Mouse (Mus musculus): ENCODE measurements around the gene Trim69. TPM values are rescaled to one million over a fixed set of nuclear protein-coding genes. Genes with fewer than 3 reads are reported as not detected.

The Trim69 gene
- total RNA-seq, 2 experiments from 2014 or later, result not detected

GRCm38 (mm10) chr2:122152850-122153249, 7.7 kb upstream of the Trim69 start:
- DNase-seq (ENCODE audit: low spot score in 2 of 2), result no peak

DNA sequence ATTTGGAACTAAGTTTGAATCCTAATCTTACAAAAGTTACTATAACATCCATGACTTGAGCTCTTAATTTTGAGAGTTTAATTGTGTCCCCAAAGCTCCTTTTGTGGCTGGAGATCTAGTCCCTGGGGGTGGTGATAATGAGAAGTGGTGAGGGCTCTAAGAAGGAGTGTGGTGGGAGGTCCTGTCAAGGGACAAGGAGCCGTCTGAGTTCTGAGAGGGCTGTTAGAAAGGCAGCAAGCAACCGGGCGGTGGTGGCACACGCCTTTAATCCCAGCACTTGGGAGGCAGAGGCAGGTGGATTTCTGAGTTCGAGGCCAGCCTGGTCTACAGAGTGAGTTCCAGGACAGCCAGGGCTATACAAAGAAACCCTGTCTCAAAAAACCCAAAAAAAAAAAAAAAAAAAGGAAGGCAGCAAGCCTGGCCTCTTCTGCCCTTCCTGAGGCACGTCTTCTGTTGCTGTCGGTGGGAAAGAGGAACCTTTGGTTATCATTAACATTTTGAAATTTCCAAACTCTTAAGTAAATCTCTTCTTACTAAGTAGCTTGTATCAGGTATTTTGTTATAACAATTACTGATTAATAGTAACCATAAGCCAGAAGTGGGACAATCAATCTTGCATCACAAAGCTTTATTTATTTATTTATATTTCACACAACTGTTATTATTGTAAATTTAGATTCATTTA, 6.7 kb upstream of the Trim69 start:
- no peak for DNase-seq (ENCODE audit: low spot score in 2 of 2)

GRCm38 (mm10) chr2:122154479-122154878, 6.0 kb upstream of the Trim69 start:
- no peak for DNase-seq (ENCODE audit: low spot score in 2 of 2)

DNA sequence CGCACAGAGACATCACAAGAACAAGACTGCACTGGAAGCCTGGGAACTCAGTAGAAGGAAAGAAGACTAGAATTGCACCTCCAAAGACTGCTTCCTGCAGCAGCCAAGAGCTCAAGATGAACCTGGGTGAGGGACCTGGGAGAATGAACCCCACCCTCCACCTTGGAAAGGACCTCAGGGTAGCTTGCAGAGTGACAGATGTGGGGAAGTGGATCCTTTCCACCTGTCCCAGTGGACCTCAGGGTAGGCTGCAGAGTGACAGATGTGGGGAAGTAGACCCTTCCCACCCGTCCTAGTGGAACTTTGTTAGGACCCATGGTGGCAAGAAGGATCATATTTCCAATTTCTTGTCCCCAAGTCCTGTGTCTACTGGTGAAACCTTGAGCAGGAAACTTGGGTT, 5.2 kb upstream of the Trim69 start:
- no peak for DNase-seq (ENCODE audit: low spot score in 2 of 2)

DNA sequence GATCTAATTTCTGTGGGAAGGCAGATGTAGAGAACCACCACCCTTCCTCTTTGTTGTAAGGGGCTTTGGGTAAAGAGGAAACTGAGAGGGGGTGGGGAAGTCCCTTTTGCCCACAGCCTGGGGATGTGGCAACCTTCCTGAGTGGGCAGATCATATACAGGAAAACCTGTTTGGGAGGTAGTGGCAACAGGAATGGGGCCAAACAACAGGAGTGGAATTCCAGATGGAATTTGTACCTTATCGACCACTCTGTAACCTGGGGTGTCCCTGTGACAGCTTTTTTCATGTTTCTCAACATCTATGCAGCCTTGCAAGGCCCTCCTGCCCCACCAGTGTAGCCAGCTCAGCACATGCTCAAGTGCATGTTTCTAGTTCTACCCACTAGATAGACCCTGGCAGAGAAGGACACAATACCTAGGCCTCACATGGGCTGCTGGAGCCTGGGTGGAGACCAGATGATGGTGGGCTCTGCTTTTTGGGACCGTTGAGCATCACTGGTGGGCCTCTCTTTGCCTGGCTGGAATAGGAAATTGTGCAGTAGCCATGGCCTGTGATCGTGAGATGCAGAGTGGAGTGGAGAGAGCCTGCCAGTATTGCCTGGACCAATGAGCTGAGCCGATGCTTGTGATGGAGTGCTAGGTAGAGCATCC, 4.3 kb upstream of the Trim69 start:
- no peak for DNase-seq (ENCODE audit: low spot score in 2 of 2)

DNA sequence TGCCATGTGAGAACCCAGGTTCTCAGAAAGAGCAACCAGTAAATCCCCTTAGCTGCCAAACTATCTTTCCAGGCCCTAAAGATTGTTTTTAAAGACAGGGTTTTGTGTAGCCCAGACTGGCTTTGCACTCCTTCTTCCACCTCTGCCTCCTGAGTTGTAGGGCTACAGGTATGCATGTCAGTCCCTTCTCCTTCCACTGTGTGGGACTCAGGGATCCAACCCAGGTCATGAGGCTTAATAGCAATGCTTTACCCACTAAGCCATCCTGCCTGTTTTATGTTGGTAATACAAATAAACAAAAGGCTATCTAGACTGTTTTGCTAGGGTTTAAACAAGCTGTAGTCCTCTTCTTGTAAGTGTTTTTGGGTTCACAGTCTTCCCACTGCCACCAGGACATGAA, 2.9 kb upstream of the Trim69 start:
- no peak for DNase-seq (ENCODE audit: low spot score in 2 of 2)

DNA sequence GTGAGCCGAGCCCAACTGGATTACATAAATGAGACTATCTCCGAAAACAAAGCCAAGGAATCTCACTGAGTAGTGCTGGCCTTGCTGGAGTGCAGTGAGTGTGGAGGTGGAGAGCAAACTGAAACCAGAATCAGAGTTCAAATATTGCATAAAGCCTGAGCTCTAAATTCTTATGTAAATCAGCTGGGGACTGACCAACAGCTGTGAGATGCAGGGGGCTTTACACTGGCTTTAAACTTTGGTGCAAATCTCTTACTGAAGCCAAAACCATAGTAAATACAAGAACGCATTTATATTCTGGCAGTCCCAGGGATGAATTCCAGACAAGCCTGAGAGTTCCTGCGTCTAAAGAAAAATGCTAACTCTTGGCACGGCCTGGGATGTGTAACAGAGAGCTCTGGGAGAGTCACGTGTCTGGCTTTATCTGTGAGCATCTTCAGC, 2.1 kb upstream of the Trim69 start:
- DNase-seq (ENCODE audit: low spot score in 2 of 2), result no peak

DNA sequence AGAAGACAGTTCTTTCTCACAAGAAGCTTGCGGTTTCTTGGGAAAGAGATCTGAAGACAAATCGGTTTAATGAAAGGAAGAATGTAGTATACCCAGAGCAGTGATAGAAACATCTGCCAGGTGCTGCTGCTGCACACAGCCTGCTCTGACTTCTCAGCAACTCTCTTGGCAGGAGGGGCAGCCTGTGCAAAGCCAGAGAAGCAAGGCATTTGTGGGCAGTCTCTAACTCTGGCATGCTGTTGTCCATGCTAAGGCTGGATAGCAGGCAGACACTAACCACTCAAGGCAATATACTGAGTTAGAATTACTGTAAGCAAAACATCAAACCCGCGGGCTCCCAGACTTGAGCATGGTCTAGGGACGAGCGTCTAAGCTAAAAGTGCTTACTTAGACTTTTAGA, 833 bp upstream of the Trim69 start:
- no peak for DNase-seq (ENCODE audit: low spot score in 2 of 2)

GRCm38 (mm10) chr2:122161542-122161941, 1.0 kb downstream of the Trim69 start:
- DNase-seq (ENCODE audit: low spot score in 2 of 2), result no peak

- DNase-seq (ENCODE audit: low spot score in 2 of 2), result no peak
Observed at GRCm38 (mm10) chr2:122162529-122162928, 2.0 kb downstream of the Trim69 start.

DNA sequence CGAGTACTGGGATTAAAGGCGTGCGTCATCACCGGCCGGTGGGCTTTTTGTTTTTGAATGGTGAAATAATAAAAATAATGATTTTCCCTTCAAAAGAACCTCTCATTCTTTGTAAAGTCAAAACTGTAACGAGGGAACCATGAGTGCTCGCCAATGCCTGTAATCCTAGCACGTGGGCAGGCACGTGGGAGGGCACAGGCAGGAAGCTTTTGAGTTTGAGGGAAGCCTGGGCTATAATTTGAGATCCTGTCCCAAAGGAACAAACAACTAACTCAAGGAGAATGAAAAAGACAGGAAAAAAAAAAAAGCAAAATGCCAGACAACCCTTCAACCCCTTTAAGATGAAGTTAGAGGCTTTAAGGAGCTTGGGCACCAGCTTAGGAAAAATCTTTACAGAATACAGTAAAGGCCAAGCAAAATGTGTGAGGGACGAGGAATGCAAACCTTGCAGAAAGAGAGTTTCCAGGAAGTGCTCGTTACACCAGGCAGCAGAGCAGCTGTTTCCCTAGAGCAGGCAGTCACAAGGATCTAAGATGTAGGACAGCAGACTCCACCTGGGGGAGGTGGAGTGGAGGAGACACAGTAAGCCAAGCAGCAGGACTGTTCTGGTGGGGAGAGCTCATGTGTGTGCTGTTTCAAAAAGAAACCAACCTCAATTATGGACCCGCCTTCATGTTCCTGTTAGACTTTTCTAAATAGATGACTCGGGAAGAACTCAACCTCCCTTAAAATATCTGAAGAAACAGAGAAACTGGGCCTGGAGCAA, 3.1 kb downstream of the Trim69 start:
- peak; percentile 26 to 45 for DNase-seq (ENCODE audit: low spot score in 2 of 2)

DNA sequence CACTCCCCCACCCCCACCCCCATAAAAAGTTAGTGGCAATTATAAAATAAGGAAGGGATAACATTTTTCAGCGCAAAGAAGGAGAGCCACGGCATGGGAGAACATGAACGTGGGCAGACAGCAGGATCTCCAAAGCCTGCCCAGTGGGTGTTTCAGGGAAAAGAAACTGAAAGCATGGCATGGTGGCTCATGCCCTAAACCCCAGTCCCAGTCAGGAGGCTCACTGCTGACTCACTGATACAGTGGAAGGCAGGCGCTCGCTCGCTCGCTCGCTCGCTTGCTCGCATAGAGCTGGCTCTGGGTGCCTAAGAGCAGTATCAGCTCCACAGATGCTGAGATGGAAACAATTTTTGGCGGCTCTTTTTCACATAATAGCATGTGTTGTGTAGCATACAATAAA, 3.8 kb downstream of the Trim69 start:
- DNase-seq (ENCODE audit: low spot score in 2 of 2), result peak; percentile 19 to 51

- no peak for DNase-seq (ENCODE audit: low spot score in 2 of 2)
Observed at GRCm38 (mm10) chr2:122171292-122171691, 10.8 kb downstream of the Trim69 start.

- no peak for DNase-seq (ENCODE audit: low spot score in 2 of 2)
Observed at GRCm38 (mm10) chr2:122172188-122172587, 11.7 kb downstream of the Trim69 start.

- DNase-seq (ENCODE audit: low spot score in 2 of 2), result no peak
Observed at GRCm38 (mm10) chr2:122180051-122180822, 19.7 kb downstream of the Trim69 start.

- no peak for DNase-seq (ENCODE audit: low spot score in 2 of 2)
Observed at GRCm38 (mm10) chr2:122185086-122185485, 24.6 kb downstream of the Trim69 start.

GRCm38 (mm10) chr2:122186106-122186505, 25.6 kb downstream of the Trim69 start, which contains the start of the genes Patl2 and Terb2:
TSS of gene Patl2 (minus strand) at chr2:122186189.
TSS of gene Terb2 (plus strand) at chr2:122186272.
- no peak for DNase-seq (ENCODE audit: low spot score in 2 of 2)

- no peak for DNase-seq (ENCODE audit: low spot score in 2 of 2)
Observed at GRCm38 (mm10) chr2:122186751-122187150, 26.3 kb downstream of the Trim69 start.

DNA sequence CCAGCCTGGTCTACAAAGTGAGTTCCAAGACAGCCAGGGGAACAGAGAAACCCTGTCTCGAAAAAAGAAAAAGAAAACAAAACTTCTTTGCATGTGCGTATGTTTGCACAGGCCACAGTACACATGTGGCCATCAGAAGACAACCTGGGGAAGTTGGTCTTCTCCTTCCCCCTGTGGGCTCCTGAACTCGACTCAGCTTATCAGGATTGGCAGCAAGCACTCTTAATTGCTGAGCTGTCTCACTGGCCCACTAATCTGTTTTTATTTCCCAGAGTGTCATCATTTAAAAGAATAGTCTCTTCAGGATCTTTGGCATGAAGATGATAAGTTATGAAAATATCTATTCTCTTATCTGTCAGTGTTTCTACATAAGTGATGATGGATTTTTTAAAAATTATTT, 31.3 kb downstream of the Trim69 start:
- no peak for DNase-seq (ENCODE audit: low spot score in 2 of 2)

GRCm38 (mm10) chr2:122194509-122194929, 34.0 kb downstream of the Trim69 start:
- peak in 1 of 2 experiments; percentile 3 for DNase-seq (ENCODE audit: low spot score in 2 of 2)

- no peak for DNase-seq (ENCODE audit: low spot score in 2 of 2)
Observed at GRCm38 (mm10) chr2:122201501-122201900, 41.0 kb downstream of the Trim69 start.
